Mouse (Mus musculus): ENCODE measurements around the gene Gm15262. TPM values are rescaled to one million over a fixed set of nuclear protein-coding genes. Genes with fewer than 3 reads are reported as not detected.
"Not testable (repeated sequence)": the region's sequence is repeated elsewhere in the genome, so short reads cannot be mapped to it uniquely, and the experiment has no call there.

Gm15262 gene
- not detected in 2 replicates for polyA plus RNA-seq (2014; fragmentation: Nextera tagmentation; extraction: Ambion mirVana)

GRCm38 (mm10) chrX:161287156-161287555 lies at the start of gene Gm15262:
Gene Gm15262 (plus strand): TSS chrX:161287456.
- not testable (repeated sequence) for ATAC-seq (replicated peaks; ENCODE audit: low FRiP score); DNase-seq (ENCODE audit: low spot score); H3K9ac ChIP-seq (ENCODE audit: low read depth, low read length); H3K27ac ChIP-seq (ENCODE audit: low read depth, low read length); H3K36me3 ChIP-seq (ENCODE audit: control insufficient read depth, insufficient read depth, low read length); H3K4me3 ChIP-seq (ENCODE audit: low read depth, low read length); H3K4me2 ChIP-seq; H3K9me3 ChIP-seq (ENCODE audit: control insufficient read depth, low read length); H3K27me3 ChIP-seq (replicated peaks; ENCODE audit: control insufficient read depth, insufficient read depth, low read length); H3K4me1 ChIP-seq (replicated peaks; ENCODE audit: control insufficient read depth, insufficient read depth, low read length)
- 58% methylated on average over 2 of the region's 2 CpGs for WGBS

GRCm38 (mm10) chrX:161308131-161308530 lies 20.9 kb downstream of the Gm15262 start:
- Histone ChIP-seq H3K9me3 (ENCODE audit: control insufficient read depth, low read length) (no peaks in the 10 kb centered on the region), H3K27ac (ENCODE audit: low read depth, low read length) (no peak overlapping the region), H3K9ac (ENCODE audit: low read depth, low read length) (no peak overlapping the region), H3K4me1 (replicated peaks; ENCODE audit: control insufficient read depth, insufficient read depth, low read length) (no peaks in the 10 kb centered on the region), H3K4me2 (no peak overlapping the region), H3K4me3 (ENCODE audit: low read depth, low read length) (no peak overlapping the region), H3K27me3 (replicated peaks; ENCODE audit: control insufficient read depth, insufficient read depth, low read length) (peaks cover 2% of the 10 kb centered on the region; the same call in 1 of the 2 replicates), H3K36me3 (ENCODE audit: control insufficient read depth, insufficient read depth, low read length) (no peaks in the 10 kb centered on the region)
- no peak for ATAC-seq (replicated peaks; ENCODE audit: low FRiP score)
- DNase-seq (ENCODE audit: low spot score), result no peak
- WGBS, result 68% methylated on average over 1 of the region's 1 CpGs

- no peaks in the 10 kb centered on the region for H3K9me3 ChIP-seq (ENCODE audit: control insufficient read depth, low read length)
- no peaks in the 10 kb centered on the region for H3K4me1 ChIP-seq (replicated peaks; ENCODE audit: control insufficient read depth, insufficient read depth, low read length)
- H3K4me3 ChIP-seq (ENCODE audit: low read depth, low read length), result no peak overlapping the region
- peaks cover 3% of the 10 kb centered on the region; the same call in 1 of the 2 replicates for H3K27me3 ChIP-seq (replicated peaks; ENCODE audit: control insufficient read depth, insufficient read depth, low read length)
- H3K27ac ChIP-seq (ENCODE audit: low read depth, low read length), result no peak overlapping the region
- H3K36me3 ChIP-seq (ENCODE audit: control insufficient read depth, insufficient read depth, low read length), result no peaks in the 10 kb centered on the region
- H3K9ac ChIP-seq (ENCODE audit: low read depth, low read length), result no peak overlapping the region
- H3K4me2 ChIP-seq, result no peak overlapping the region
- DNase-seq (ENCODE audit: low spot score) (no peak), ATAC-seq (replicated peaks; ENCODE audit: low FRiP score) (no peak)
Observed at GRCm38 (mm10) chrX:161316443-161316842, 29.2 kb downstream of the Gm15262 start.

GRCm38 (mm10) chrX:161370927-161371326 lies 83.7 kb downstream of the Gm15262 start:
- no peak for ATAC-seq (replicated peaks; ENCODE audit: low FRiP score)
- DNase-seq (ENCODE audit: low spot score), result no peak
- 36% methylated on average over 11 of the region's 11 CpGs for WGBS
- Histone ChIP-seq H3K9me3 (ENCODE audit: control insufficient read depth, low read length) (no peaks in the 10 kb centered on the region), H3K4me1 (replicated peaks; ENCODE audit: control insufficient read depth, insufficient read depth, low read length) (no peaks in the 10 kb centered on the region), H3K27ac (ENCODE audit: low read depth, low read length) (no peak overlapping the region), H3K27me3 (replicated peaks; ENCODE audit: control insufficient read depth, insufficient read depth, low read length) (no peaks in the 10 kb centered on the region), H3K9ac (ENCODE audit: low read depth, low read length) (no peak overlapping the region), H3K4me2 (no peak overlapping the region), H3K36me3 (ENCODE audit: control insufficient read depth, insufficient read depth, low read length) (no peaks in the 10 kb centered on the region), H3K4me3 (ENCODE audit: low read depth, low read length) (no peak overlapping the region)

- H3K27me3 ChIP-seq (replicated peaks; ENCODE audit: control insufficient read depth, insufficient read depth, low read length), result no peaks in the 10 kb centered on the region
- WGBS, result 52% methylated on average over 3 of the region's 3 CpGs
- no peak overlapping the region for H3K4me2 ChIP-seq
- H3K4me3 ChIP-seq (ENCODE audit: low read depth, low read length), result no peak overlapping the region
- no peak overlapping the region for H3K9ac ChIP-seq (ENCODE audit: low read depth, low read length)
- no peaks in the 10 kb centered on the region for H3K9me3 ChIP-seq (ENCODE audit: control insufficient read depth, low read length)
- no peaks in the 10 kb centered on the region for H3K4me1 ChIP-seq (replicated peaks; ENCODE audit: control insufficient read depth, insufficient read depth, low read length)
- ATAC-seq (replicated peaks; ENCODE audit: low FRiP score) (no peak), DNase-seq (ENCODE audit: low spot score) (no peak)
- H3K27ac ChIP-seq (ENCODE audit: low read depth, low read length), result no peak overlapping the region
- H3K36me3 ChIP-seq (ENCODE audit: control insufficient read depth, insufficient read depth, low read length), result no peaks in the 10 kb centered on the region
Observed at GRCm38 (mm10) chrX:161371461-161371860, 84.2 kb downstream of the Gm15262 start.

- Histone ChIP-seq H3K9me3 (ENCODE audit: control insufficient read depth, low read length) (no peaks in the 10 kb centered on the region), H3K9ac (ENCODE audit: low read depth, low read length) (no peak overlapping the region), H3K4me3 (ENCODE audit: low read depth, low read length) (no peak overlapping the region), H3K27ac (ENCODE audit: low read depth, low read length) (no peak overlapping the region), H3K4me2 (no peak overlapping the region), H3K4me1 (replicated peaks; ENCODE audit: control insufficient read depth, insufficient read depth, low read length) (no peaks in the 10 kb centered on the region), H3K27me3 (replicated peaks; ENCODE audit: control insufficient read depth, insufficient read depth, low read length) (no peaks in the 10 kb centered on the region), H3K36me3 (ENCODE audit: control insufficient read depth, insufficient read depth, low read length) (no peaks in the 10 kb centered on the region)
- 33% methylated on average over 1 of the region's 1 CpGs for WGBS
- ATAC-seq (replicated peaks; ENCODE audit: low FRiP score) (no peak), DNase-seq (ENCODE audit: low spot score) (no peak)
Observed at GRCm38 (mm10) chrX:161375568-161375967, 88.3 kb downstream of the Gm15262 start.

- peak; percentile 34 for DNase-seq (ENCODE audit: low spot score)
Observed at GRCm38 (mm10) chrX:161385791-161386190, 98.5 kb downstream of the Gm15262 start.

GRCm38 (mm10) chrX:161387942-161388341 lies 100.7 kb downstream of the Gm15262 start:
- H3K36me3 ChIP-seq (ENCODE audit: control insufficient read depth, insufficient read depth, low read length), result no peaks in the 10 kb centered on the region
- DNase-seq (ENCODE audit: low spot score), result no peak
- no peak overlapping the region for H3K4me2 ChIP-seq
- no peak overlapping the region for H3K27ac ChIP-seq (ENCODE audit: low read depth, low read length)
- ATAC-seq (replicated peaks; ENCODE audit: low FRiP score), result no peak
- H3K27me3 ChIP-seq (replicated peaks; ENCODE audit: control insufficient read depth, insufficient read depth, low read length), result no peaks in the 10 kb centered on the region
- WGBS, result 90% methylated on average over 4 of the region's 4 CpGs
- H3K9me3 ChIP-seq (ENCODE audit: control insufficient read depth, low read length), result no peaks in the 10 kb centered on the region
- no peak overlapping the region for H3K4me3 ChIP-seq (ENCODE audit: low read depth, low read length)
- no peaks in the 10 kb centered on the region for H3K4me1 ChIP-seq (replicated peaks; ENCODE audit: control insufficient read depth, insufficient read depth, low read length)
- H3K9ac ChIP-seq (ENCODE audit: low read depth, low read length), result no peak overlapping the region

More at GRCm38 (mm10) chrX:161385791-161386190, 98.5 kb downstream of the Gm15262 start:
- Histone ChIP-seq H3K4me3 (ENCODE audit: low read depth, low read length) (no peak overlapping the region), H3K9me3 (ENCODE audit: control insufficient read depth, low read length) (no peaks in the 10 kb centered on the region), H3K4me2 (no peak overlapping the region), H3K36me3 (ENCODE audit: control insufficient read depth, insufficient read depth, low read length) (no peaks in the 10 kb centered on the region), H3K9ac (ENCODE audit: low read depth, low read length) (no peak overlapping the region), H3K4me1 (replicated peaks; ENCODE audit: control insufficient read depth, insufficient read depth, low read length) (no peaks in the 10 kb centered on the region), H3K27ac (ENCODE audit: low read depth, low read length) (no peak overlapping the region), H3K27me3 (replicated peaks; ENCODE audit: control insufficient read depth, insufficient read depth, low read length) (no peaks in the 10 kb centered on the region; the same call in 1 of the 2 replicates)
- whole genome bisulfite sequencing, result 37% methylated on average over 8 of the region's 8 CpGs
- no peak for ATAC-seq (replicated peaks; ENCODE audit: low FRiP score)

GRCm38 (mm10) chrX:161399110-161399509 lies 111.9 kb downstream of the Gm15262 start:
- Histone ChIP-seq H3K4me1 (replicated peaks; ENCODE audit: control insufficient read depth, insufficient read depth, low read length) (no peaks in the 10 kb centered on the region), H3K36me3 (ENCODE audit: control insufficient read depth, insufficient read depth, low read length) (no peaks in the 10 kb centered on the region), H3K9me3 (ENCODE audit: control insufficient read depth, low read length) (no peaks in the 10 kb centered on the region), H3K4me3 (ENCODE audit: low read depth, low read length) (no peak overlapping the region), H3K4me2 (no peak overlapping the region), H3K27ac (ENCODE audit: low read depth, low read length) (no peak overlapping the region), H3K27me3 (replicated peaks; ENCODE audit: control insufficient read depth, insufficient read depth, low read length) (no peaks in the 10 kb centered on the region; the same call in 1 of the 2 replicates), H3K9ac (ENCODE audit: low read depth, low read length) (no peak overlapping the region)
- ATAC-seq (replicated peaks; ENCODE audit: low FRiP score) (no peak), DNase-seq (ENCODE audit: low spot score) (peak; percentile 36)
- 16% methylated on average over 11 of the region's 11 CpGs for WGBS

All from liver, embryonic 11.5 days (tissue).